Mouse (Mus musculus): ENCODE results near the gene Rab15.

Rab15 gene

GRCm38 (mm10) chr12:76778305-76779083, 44.2 kb downstream of the Rab15 start:
- peak; percentile 40 for DNase-seq (ENCODE audit: low read depth)

GRCm38 (mm10) chr12:76777845-76778244, 44.9 kb downstream of the Rab15 start:
- DNase-seq (ENCODE audit: low read depth): no peak

GRCm38 (mm10) chr12:76776898-76777297, 45.8 kb downstream of the Rab15 start:
- DNase-seq (ENCODE audit: low read depth): no peak

GRCm38 (mm10) chr12:76775132-76775531, 47.6 kb downstream of the Rab15 start:
- DNase-seq (ENCODE audit: low read depth): no peak

GRCm38 (mm10) chr12:76774652-76775051, 48.1 kb downstream of the Rab15 start:
- DNase-seq (ENCODE audit: low read depth): peak; percentile 42

GRCm38 (mm10) chr12:76771540-76771939, 51.2 kb downstream of the Rab15 start:
- DNase-seq (ENCODE audit: low read depth): no peak

GRCm38 (mm10) chr12:76770841-76771500, 51.7 kb downstream of the Rab15 start:
- DNase-seq (ENCODE audit: low read depth): no peak

- no peak for DNase-seq (ENCODE audit: low read depth)
Observed at GRCm38 (mm10) chr12:76765901-76766630, 56.6 kb downstream of the Rab15 start.

- peak; percentile 98 for DNase-seq (ENCODE audit: low read depth)
Observed at GRCm38 (mm10) chr12:76765354-76765851, 57.3 kb downstream of the Rab15 start, which contains the start of the genes Churc1 and Fntb. Churc1 (plus strand) TSS chr12:76765538. Fntb (plus strand) TSS chr12:76765589.

- peak; percentile 41 for DNase-seq (ENCODE audit: low read depth)
Observed at GRCm38 (mm10) chr12:76752652-76753318, 69.9 kb downstream of the Rab15 start.

GRCm38 (mm10) chr12:76750866-76751459, 71.7 kb downstream of the Rab15 start:
- no peak for DNase-seq (ENCODE audit: low read depth)

Measured in 416B (cell line).